Mouse (Mus musculus): ENCODE data around the gene Zbtb32.
A peak's percentile ranks its signal among the peaks of the same experiment; 100 is the strongest.

Gene Zbtb32

GRCm38 (mm10) chr7:30567555-30567954, 31.2 kb downstream of the Zbtb32 start:
- no peak for DNase-seq (ENCODE audit: low spot score)

- no peak for DNase-seq (ENCODE audit: low spot score)
Observed at GRCm38 (mm10) chr7:30566033-30566432, 32.7 kb downstream of the Zbtb32 start.

- DNase-seq (ENCODE audit: low spot score), result no peak
Observed at GRCm38 (mm10) chr7:30564970-30565571, 33.6 kb downstream of the Zbtb32 start, which contains the start of gene Igflr1. TSS of gene Igflr1 (plus strand) at chr7:30565427.

- peak; percentile 39 for DNase-seq (ENCODE audit: low spot score)
Observed at GRCm38 (mm10) chr7:30563906-30564280, 34.8 kb downstream of the Zbtb32 start.

GRCm38 (mm10) chr7:30563117-30563905, 35.4 kb downstream of the Zbtb32 start, which contains the start of the genes U2af1l4, Gm49396 and Psenen:
TSS of gene U2af1l4 (plus strand) at chr7:30563301.
TSS of gene Gm49396 (plus strand) at chr7:30563344.
TSS of gene Psenen (minus strand) at chr7:30563627.
- peak; percentile 86 for DNase-seq (ENCODE audit: low spot score)

- DNase-seq (ENCODE audit: low spot score), result no peak
Observed at GRCm38 (mm10) chr7:30562526-30563116, 36.1 kb downstream of the Zbtb32 start.

GRCm38 (mm10) chr7:30560296-30560695, 38.4 kb downstream of the Zbtb32 start:
- DNase-seq (ENCODE audit: low spot score), result no peak

- DNase-seq (ENCODE audit: low spot score), result peak; percentile 83
Observed at GRCm38 (mm10) chr7:30559443-30559954, 39.2 kb downstream of the Zbtb32 start, which contains the start of gene Lin37. TSS of gene Lin37 (minus strand) at chr7:30559838.

- peak; percentile 22 for DNase-seq (ENCODE audit: low spot score)
Observed at GRCm38 (mm10) chr7:30558656-30559442, 39.9 kb downstream of the Zbtb32 start.

- DNase-seq (ENCODE audit: low spot score), result no peak
Observed at GRCm38 (mm10) chr7:30557901-30558514, 40.7 kb downstream of the Zbtb32 start.

- no peak for DNase-seq (ENCODE audit: low spot score)
Observed at GRCm38 (mm10) chr7:30556894-30557536, 41.7 kb downstream of the Zbtb32 start.

- no peak for DNase-seq (ENCODE audit: low spot score)
Observed at GRCm38 (mm10) chr7:30553810-30554584, 44.7 kb downstream of the Zbtb32 start.

GRCm38 (mm10) chr7:30553021-30553589, 45.6 kb downstream of the Zbtb32 start:
- DNase-seq (ENCODE audit: low spot score), result peak; percentile 39

GRCm38 (mm10) chr7:30552102-30553020, 46.3 kb downstream of the Zbtb32 start, which contains the start of the genes Hspb6 and Proser3:
TSS of gene Hspb6 (plus strand) at chr7:30552178.
TSS of gene Proser3 (minus strand) at chr7:30552299.
- DNase-seq (ENCODE audit: low spot score), result peak; percentile 93

GRCm38 (mm10) chr7:30551445-30552101, 47.1 kb downstream of the Zbtb32 start:
- no peak for DNase-seq (ENCODE audit: low spot score)

GRCm38 (mm10) chr7:30550603-30551002, 48.1 kb downstream of the Zbtb32 start:
- no peak for DNase-seq (ENCODE audit: low spot score)

- DNase-seq (ENCODE audit: low spot score), result no peak
Observed at GRCm38 (mm10) chr7:30549880-30550279, 48.8 kb downstream of the Zbtb32 start.

GRCm38 (mm10) chr7:30544327-30544726, 54.4 kb downstream of the Zbtb32 start:
- DNase-seq (ENCODE audit: low spot score), result no peak
